Mouse (Mus musculus) hindbrain, embryonic 11.5 days (tissue): Measurements from ENCODE around the gene Pdlim5. TPM values are rescaled to one million over a fixed set of nuclear protein-coding genes. Genes with fewer than 3 reads are reported as not detected.

Experiments
- ATAC-seq: fragments of 200-750 bp; cut with Nextera tagmentation; 2 replicates; pipeline ENCODE4 v1.8.0; 2017; ENCODE audit warnings: mild to moderate bottlenecking, moderate TSS enrichment, moderate library complexity; ENCODE audit not compliant: low FRiP score
- DNase-seq: peaks from one replicate; pipeline ENCODE4 v3.0.0-alpha.2; 2015; ENCODE audit warnings: low spot score
- H3K27ac ChIP-seq: fragments of 300-500 bp; sonication (generic); 2 replicates; pipeline ENCODE4 v1.5.1; 2014; ENCODE audit warnings: mild to moderate bottlenecking, low read depth, low read length
- H3K27me3 ChIP-seq: fragments of 300-500 bp; sonication (generic); 2 replicates; pipeline ENCODE4 v1.6.1; 2014; ENCODE audit warnings: mild to moderate bottlenecking, low read length, moderate library complexity, mixed read lengths; ENCODE audit not compliant: control insufficient read depth, insufficient read depth
- H3K36me3 ChIP-seq: fragments of 300-500 bp; sonication (generic); 2 replicates; pipeline ENCODE4 v1.6.1; 2014; ENCODE audit warnings: mild to moderate bottlenecking, low read length, moderate library complexity, mixed read lengths; ENCODE audit not compliant: control insufficient read depth, insufficient read depth
- H3K4me1 ChIP-seq: fragments of 300-500 bp; sonication (generic); replicated peaks from 2 replicates; pipeline ENCODE4 v1.6.1; 2014; ENCODE audit warnings: low read length, mixed read lengths; ENCODE audit not compliant: control insufficient read depth, insufficient read depth
- H3K4me2 ChIP-seq: fragments of 300-500 bp; sonication (generic); replicated peaks from 2 replicates; pipeline ENCODE4 v1.6.1; 2014; ENCODE audit warnings: mild to moderate bottlenecking, low read depth, low read length
- H3K4me3 ChIP-seq: fragments of 300-500 bp; sonication (generic); 2 replicates; pipeline ENCODE4 v1.5.1; 2014; ENCODE audit warnings: low read depth, low read length
- H3K9ac ChIP-seq: fragments of 300-500 bp; sonication (generic); 2 replicates; pipeline ENCODE4 v1.6.1; 2014; ENCODE audit warnings: low read depth, low read length
- H3K9me3 ChIP-seq: fragments of 300-500 bp; sonication (generic); 2 replicates; pipeline ENCODE4 v1.6.1; 2016; ENCODE audit warnings: low read length; ENCODE audit not compliant: control insufficient read depth
- WGBS: fragments of 180-500 bp; shearing (Covaris S2); extraction: QIAGEN DNeasy Blood & Tissue Kit; methylation state at CpG from one replicate; pipeline ENCODE4 v1.1.7; 2014; 5-methylcytosine and 5-hydroxymethylcytosine counted together
- polyA plus RNA-seq: library from polyadenylated mRNA; unstranded; fragments of >200 nt; fragmentation: Nextera tagmentation; extraction: Ambion mirVana; gene quantifications from 2 replicates; pipeline ENCODE4 v1.2.1, GENCODE M21; 2014

Gene Pdlim5
- polyA plus RNA-seq, 1 experiment from 2014 or later: 20.4 TPM

DNA sequence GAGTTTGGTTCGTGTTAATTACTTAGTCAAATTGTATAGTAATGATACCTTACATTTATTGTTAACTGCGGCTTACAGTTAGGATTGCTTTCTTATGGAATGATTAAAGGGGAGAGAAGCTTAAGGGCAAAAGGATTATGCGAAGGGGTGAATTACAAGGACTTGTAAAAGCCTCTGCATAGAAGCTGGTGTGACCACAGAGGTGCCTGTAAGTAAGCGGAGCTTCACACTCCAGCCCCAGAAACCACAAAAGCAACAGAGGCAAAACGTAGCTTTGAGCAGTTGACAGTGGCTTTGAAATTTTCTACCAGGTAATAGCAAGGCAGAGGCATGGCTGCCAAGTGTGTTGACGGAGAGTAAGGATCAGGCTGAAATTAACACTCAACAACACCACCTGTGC, 41.3 kb upstream of the Pdlim5 start:
- WGBS: 56% methylated on average over 6 of the region's 6 CpGs
- Histone ChIP-seq H3K27me3 (no peaks in the 10 kb centered on the region), H3K9ac (no peak overlapping the region), H3K36me3 (no peaks in the 10 kb centered on the region), H3K27ac (no peak overlapping the region), H3K9me3 (no peaks in the 10 kb centered on the region), H3K4me3 (no peak overlapping the region), H3K4me1 (0 out of 2 replicates have a peak, but pooled peaks cover 2% of the 10 kb centered on the region), H3K4me2 (no peak overlapping the region)
- DNase-seq (no peak), ATAC-seq (no peak)

DNA sequence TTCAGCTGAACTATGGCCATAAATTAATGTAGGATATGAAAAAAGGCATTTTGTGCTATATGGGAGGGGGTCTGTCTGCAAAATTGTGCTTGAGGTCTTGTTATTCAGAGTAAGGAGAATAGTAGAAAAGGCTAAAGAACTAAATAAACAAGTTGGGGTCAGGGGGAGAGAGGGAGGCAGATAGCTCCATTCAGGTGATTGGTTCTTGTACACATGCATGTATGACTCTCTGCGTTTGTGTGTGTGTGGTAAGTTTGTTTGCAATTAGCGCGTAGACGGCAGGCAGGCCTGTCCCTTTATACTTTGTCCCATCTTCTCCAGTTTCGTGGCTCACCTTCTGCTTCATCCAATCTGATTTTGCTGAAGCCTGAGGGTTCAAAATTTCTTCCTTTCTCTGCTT, 40.7 kb upstream of the Pdlim5 start:
- Histone ChIP-seq H3K9ac (no peak overlapping the region), H3K27me3 (no peaks in the 10 kb centered on the region), H3K4me3 (no peak overlapping the region), H3K36me3 (no peaks in the 10 kb centered on the region), H3K9me3 (no peaks in the 10 kb centered on the region), H3K4me2 (no peak overlapping the region), H3K27ac (no peak overlapping the region), H3K4me1 (0 out of 2 replicates have a peak, but pooled peaks cover 2% of the 10 kb centered on the region)
- no peak for DNase-seq
- WGBS: 80% methylated on average over 5 of the region's 5 CpGs
- no peak for ATAC-seq

DNA sequence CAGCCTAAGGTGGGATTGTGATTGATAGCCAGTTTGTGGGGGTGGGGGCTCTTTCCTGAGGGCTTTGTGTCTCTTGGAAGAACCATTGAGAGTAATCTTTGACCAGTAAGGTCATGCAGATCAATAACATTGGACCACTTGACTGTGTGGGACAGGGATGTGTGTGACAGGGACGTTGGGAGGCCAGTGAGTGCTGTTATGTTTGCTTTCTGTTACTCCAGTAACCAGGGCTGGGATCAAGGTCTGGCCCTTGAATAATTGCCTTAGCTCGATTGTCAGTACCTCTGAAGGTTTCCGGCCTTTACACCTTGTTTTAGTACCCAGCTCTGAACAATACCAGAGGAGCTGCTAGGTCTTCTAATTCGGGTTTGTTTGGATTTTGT, 39.3 kb upstream of the Pdlim5 start:
- peak; percentile 19; the same call in 1 of the 2 replicates for ATAC-seq
- Histone ChIP-seq H3K4me3 (no peak overlapping the region), H3K27me3 (no peaks in the 10 kb centered on the region), H3K36me3 (no peaks in the 10 kb centered on the region), H3K4me1 (0 out of 2 replicates have a peak, but pooled peaks cover 2% of the 10 kb centered on the region), H3K9ac (no peak overlapping the region), H3K27ac (no peak overlapping the region), H3K9me3 (no peaks in the 10 kb centered on the region), H3K4me2 (no peak overlapping the region)
- DNase-seq: no peak
- WGBS: 52% methylated on average over 4 of the region's 4 CpGs

DNA sequence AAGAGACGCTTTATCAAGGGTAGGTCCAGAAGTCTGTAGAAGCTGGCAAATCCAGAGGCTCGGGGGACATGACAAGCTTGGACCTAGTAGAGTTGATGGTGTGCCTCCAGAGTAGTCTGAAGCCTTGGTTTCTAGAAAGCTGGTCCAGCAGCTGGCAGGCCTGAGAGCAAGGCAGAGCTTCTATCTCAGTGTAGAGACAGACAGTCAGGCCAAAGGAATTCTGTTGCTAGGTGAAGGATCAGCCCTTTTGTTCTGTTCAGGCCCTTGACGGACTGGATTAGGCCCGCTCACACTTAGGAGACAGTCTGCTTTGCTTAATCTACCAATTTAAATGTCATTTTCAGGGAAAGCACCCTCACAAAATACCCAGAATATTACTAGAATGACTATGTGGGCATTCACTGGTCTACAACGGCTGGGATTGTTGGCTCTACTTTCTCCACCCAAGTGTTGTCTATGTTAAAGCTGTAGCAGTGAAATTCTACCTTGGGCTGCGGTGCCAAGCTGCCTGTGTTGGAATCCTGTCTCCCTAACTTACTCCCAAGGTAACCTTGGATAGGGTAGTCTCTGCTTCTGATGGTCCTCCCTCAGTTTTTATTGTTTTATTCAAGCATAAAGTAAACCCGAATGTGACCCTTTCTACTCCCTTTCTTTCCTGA, 38.8 kb upstream of the Pdlim5 start:
- no peaks in the 10 kb centered on the region for H3K27me3 ChIP-seq
- no peak overlapping the region for H3K4me2 ChIP-seq
- H3K9me3 ChIP-seq: no peaks in the 10 kb centered on the region
- no peak overlapping the region for H3K4me3 ChIP-seq
- 0 out of 2 replicates have a peak, but pooled peaks cover 2% of the 10 kb centered on the region for H3K4me1 ChIP-seq
- H3K9ac ChIP-seq: no peak overlapping the region
- peak; percentile 16 for DNase-seq
- H3K36me3 ChIP-seq: no peaks in the 10 kb centered on the region
- no peak overlapping the region for H3K27ac ChIP-seq
- ATAC-seq: peak; percentile 45
- 56% methylated on average over 7 of the region's 7 CpGs for WGBS

DNA sequence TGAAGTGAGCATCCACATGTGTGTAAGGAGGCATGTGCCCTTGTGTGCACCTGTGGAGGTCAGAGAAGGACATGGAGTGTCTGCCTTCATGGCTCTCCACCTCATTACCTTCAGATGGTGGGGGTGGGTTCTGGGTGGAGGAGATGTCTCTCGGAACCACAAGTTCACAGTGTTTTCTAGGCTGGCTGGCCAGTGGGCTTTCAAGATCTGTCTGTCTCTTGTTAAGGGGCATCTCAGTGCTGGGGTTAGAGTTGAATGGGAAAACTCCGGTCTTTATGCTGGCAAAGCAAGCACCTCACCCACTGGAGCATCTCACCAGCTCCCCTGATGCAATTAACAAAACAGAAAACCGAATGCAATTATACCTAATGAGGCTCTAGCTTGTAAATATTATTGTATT, 36.0 kb upstream of the Pdlim5 start:
- no peak overlapping the region for H3K4me2 ChIP-seq
- H3K36me3 ChIP-seq: no peaks in the 10 kb centered on the region
- H3K4me3 ChIP-seq: no peak overlapping the region
- H3K9me3 ChIP-seq: no peaks in the 10 kb centered on the region
- H3K27ac ChIP-seq: no peak overlapping the region
- H3K9ac ChIP-seq: no peak overlapping the region
- 91% methylated on average over 3 of the region's 3 CpGs for WGBS
- no peak for DNase-seq
- ATAC-seq: no peak
- H3K4me1 ChIP-seq: 0 out of 2 replicates have a peak, but pooled peaks cover 2% of the 10 kb centered on the region
- no peaks in the 10 kb centered on the region for H3K27me3 ChIP-seq

DNA sequence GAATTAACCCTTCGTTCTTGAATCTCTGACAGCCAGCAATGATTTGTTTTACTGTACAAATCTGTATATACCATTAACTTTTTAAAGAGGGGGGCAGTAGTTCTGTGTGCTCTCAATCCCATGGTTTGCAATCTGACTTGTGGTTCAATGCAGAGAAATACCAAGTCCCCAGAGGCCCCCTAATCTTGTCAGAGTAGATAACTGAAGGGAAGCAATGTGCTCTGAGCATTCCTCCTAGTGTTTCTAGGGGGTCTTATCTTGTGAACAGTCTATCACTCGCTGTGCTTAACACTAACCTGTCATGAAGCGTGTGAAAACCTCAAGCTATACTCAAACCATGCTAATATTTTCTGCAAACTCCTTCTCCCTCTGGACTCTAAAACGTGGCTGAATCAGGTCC, 34.6 kb upstream of the Pdlim5 start:
- no peak for DNase-seq
- Histone ChIP-seq H3K4me2 (no peak overlapping the region), H3K4me3 (no peak overlapping the region), H3K4me1 (0 out of 2 replicates have a peak, but pooled peaks cover 2% of the 10 kb centered on the region), H3K9ac (no peak overlapping the region), H3K9me3 (no peaks in the 10 kb centered on the region), H3K27me3 (no peaks in the 10 kb centered on the region), H3K27ac (no peak overlapping the region), H3K36me3 (no peaks in the 10 kb centered on the region)
- WGBS: 86% methylated on average over 4 of the region's 4 CpGs
- ATAC-seq: no peak

DNA sequence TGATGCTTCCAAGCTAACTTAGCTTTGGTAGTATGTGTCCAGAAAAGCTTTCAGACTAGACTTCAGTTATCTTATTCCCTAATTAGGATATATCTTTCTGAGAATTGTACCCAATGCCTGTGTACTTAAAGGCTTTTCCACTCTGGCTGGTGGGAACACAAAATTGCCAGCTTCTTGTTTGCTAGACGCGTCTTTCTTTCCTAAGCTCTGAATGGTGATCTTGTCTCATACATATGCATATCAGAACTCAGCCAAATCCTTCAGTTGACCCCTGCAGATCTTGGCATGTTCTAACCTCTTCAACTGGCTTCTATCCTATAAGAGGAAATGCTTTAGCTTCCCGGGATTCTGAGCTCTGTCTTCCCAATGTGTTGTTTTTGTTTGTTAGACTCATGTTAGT, 31.3 kb upstream of the Pdlim5 start:
- H3K9ac ChIP-seq: no peak overlapping the region
- WGBS: 48% methylated on average over 3 of the region's 3 CpGs
- no peaks in the 10 kb centered on the region for H3K36me3 ChIP-seq
- H3K4me1 ChIP-seq: no peaks in the 10 kb centered on the region
- no peak overlapping the region for H3K27ac ChIP-seq
- H3K4me2 ChIP-seq: no peak overlapping the region
- no peaks in the 10 kb centered on the region for H3K9me3 ChIP-seq
- no peak overlapping the region for H3K4me3 ChIP-seq
- no peak for DNase-seq
- ATAC-seq: no peak
- no peaks in the 10 kb centered on the region for H3K27me3 ChIP-seq

DNA sequence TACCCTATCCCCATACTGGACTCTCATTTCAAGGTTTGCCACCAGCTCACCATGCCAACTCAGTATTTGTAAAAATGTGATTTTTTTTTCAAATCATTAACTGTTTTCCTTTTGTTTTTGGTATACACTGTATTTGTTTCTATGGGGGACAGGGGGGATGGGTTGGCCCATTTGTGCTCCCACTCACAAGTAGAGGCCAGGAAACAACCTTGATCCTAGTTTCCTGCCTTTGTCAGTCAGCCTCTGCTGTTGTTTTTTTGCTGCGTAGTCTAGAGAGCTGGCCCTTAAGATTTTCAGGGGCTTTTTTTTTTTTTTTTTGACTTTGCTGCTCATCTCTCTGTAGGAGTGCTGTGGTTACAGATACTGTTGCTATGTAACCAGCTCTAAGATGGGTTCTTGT, 28.6 kb upstream of the Pdlim5 start:
- Histone ChIP-seq H3K4me1 (no peaks in the 10 kb centered on the region), H3K4me2 (no peak overlapping the region), H3K27ac (no peak overlapping the region), H3K4me3 (no peak overlapping the region), H3K9ac (no peak overlapping the region), H3K36me3 (no peaks in the 10 kb centered on the region), H3K9me3 (no peaks in the 10 kb centered on the region), H3K27me3 (no peaks in the 10 kb centered on the region)
- 93% methylated on average over 1 of the region's 1 CpGs for WGBS
- ATAC-seq (no peak), DNase-seq (no peak)

DNA sequence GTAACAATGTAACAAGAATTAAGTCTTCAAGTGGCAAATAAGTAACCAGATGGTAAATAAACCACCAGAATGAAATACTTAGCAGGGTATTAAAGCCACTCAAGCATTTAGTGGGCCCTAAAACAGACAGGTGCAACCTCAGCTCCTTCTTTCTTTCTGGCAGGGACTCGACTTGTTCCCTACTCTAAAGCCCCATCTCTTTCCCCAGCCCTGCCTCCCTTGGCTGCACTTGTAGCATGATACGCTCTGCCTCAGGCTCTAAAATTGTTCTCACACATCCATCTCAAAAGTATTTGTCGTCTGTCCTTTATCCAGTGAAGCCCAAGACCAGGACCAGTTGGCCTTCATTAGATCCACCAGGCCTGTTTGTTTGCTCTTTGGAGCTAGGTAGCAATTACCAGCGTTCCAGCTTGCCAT, 28.0 kb upstream of the Pdlim5 start:
- DNase-seq (no peak), ATAC-seq (no peak)
- H3K27me3 ChIP-seq: no peaks in the 10 kb centered on the region
- no peak overlapping the region for H3K9ac ChIP-seq
- no peaks in the 10 kb centered on the region for H3K4me1 ChIP-seq
- WGBS: 73% methylated on average over 4 of the region's 4 CpGs
- H3K4me3 ChIP-seq: no peak overlapping the region
- H3K27ac ChIP-seq: no peak overlapping the region
- H3K4me2 ChIP-seq: no peak overlapping the region
- no peaks in the 10 kb centered on the region for H3K9me3 ChIP-seq
- H3K36me3 ChIP-seq: no peaks in the 10 kb centered on the region
